8 mouse cellular contexts compared by ENCODE assay signal in genomic region chr16:91073163-91073892, GRCm38 (mm10). TPM values are rescaled to one million over a fixed set of nuclear protein-coding genes. Genes with fewer than 3 reads are reported as not detected.
A peak's percentile ranks its signal among the peaks of the same experiment; 100 is the strongest.
DNase-seq lines count a peak whose midpoint lies in the region; ATAC-seq lines count a peak whose summit lies in the region.

No protein-coding gene starts in this region.

- WGBS in hindbrain, embryonic 11.5 days = 29% methylated on average over 23 of the region's 24 CpGs
- WGBS in lung, embryonic 16.5 days = 28% methylated on average over 24 of the region's 24 CpGs

- H3K4me1 ChIP-seq in hindbrain, embryonic 11.5 days (replicated peaks; ENCODE audit: control insufficient read depth, insufficient read depth, low read length) = 0 out of 2 replicates have a peak, but pooled peaks cover 2% of the 10 kb centered on the region
- H3K4me1 ChIP-seq in lung, embryonic 16.5 days (replicated peaks; ENCODE audit: control insufficient read depth, insufficient read depth, low read length) = no peaks in the 10 kb centered on the region; the same call in 1 of the 2 replicates

- H3K4me2 ChIP-seq in hindbrain, embryonic 11.5 days (replicated peaks; ENCODE audit: low read depth, low read length) = no peak overlapping the region
- peak overlapping the region; percentile 42 for H3K4me2 ChIP-seq in lung, embryonic 16.5 days (ENCODE audit: low read depth, low read length)

- peak; percentile 94 for ATAC-seq in hindbrain, embryonic 11.5 days (ENCODE audit: low FRiP score)
- ATAC-seq in lung, embryonic 16.5 days (ENCODE audit: low read depth) = peak; percentile 98

- no peaks in the 10 kb centered on the region for H3K9me3 ChIP-seq in hindbrain, embryonic 11.5 days (ENCODE audit: control insufficient read depth, low read length)
- peaks cover 3% of the 10 kb centered on the region; the same call in 1 of the 2 replicates for H3K9me3 ChIP-seq in lung, embryonic 16.5 days (ENCODE audit: control insufficient read depth, low read length)

- H3K9ac ChIP-seq in hindbrain, embryonic 11.5 days (ENCODE audit: low read depth, low read length) = no peak overlapping the region
- no peak overlapping the region for H3K9ac ChIP-seq in lung, embryonic 16.5 days (ENCODE audit: low read length)

- H3K4me3 ChIP-seq in hindbrain, embryonic 11.5 days (ENCODE audit: low read depth, low read length) = no peak overlapping the region
- H3K4me3 ChIP-seq in lung, embryonic 16.5 days (ENCODE audit: low read length) = no peak overlapping the region

- no peaks in the 10 kb centered on the region; the same call in 1 of the 2 replicates for H3K27me3 ChIP-seq in hindbrain, embryonic 11.5 days (ENCODE audit: control insufficient read depth, insufficient read depth, low read length)
- H3K27me3 ChIP-seq in lung, embryonic 16.5 days (ENCODE audit: control insufficient read depth, insufficient read depth, low read depth, low read length) = no peaks in the 10 kb centered on the region

- no peaks in the 10 kb centered on the region for H3K36me3 ChIP-seq in hindbrain, embryonic 11.5 days (ENCODE audit: control insufficient read depth, insufficient read depth, low read length)
- no peaks in the 10 kb centered on the region for H3K36me3 ChIP-seq in lung, embryonic 16.5 days (ENCODE audit: control insufficient read depth, insufficient read depth, low read length)

- H3K27ac ChIP-seq in hindbrain, embryonic 11.5 days (ENCODE audit: low read depth, low read length) = no peak overlapping the region
- H3K27ac ChIP-seq in lung, embryonic 16.5 days (ENCODE audit: low read length) = no peak overlapping the region

- peak; percentile 80 for DNase-seq in Muller cell, postnatal 12 days (ENCODE audit: inconsistent ontology term)
- DNase-seq in cerebellum, adult 9-11 months = peak; percentile 92
- DNase-seq in frontal cortex, postnatal 10 days (ENCODE audit: low spot score in 2 of 2) = peak; percentile 73 to 85
- peak; percentile 93 for DNase-seq in hindbrain, embryonic 11.5 days (ENCODE audit: low spot score)
- peak; percentile 92 for DNase-seq in layer of hippocampus, adult 9-11 months
- DNase-seq in ovary, postnatal 10 days (ENCODE audit: low spot score) = peak; percentile 66
- DNase-seq in thymus, postnatal 0 days (ENCODE audit: low spot score) = peak; percentile 85

RNA-seq across cellular contexts. Expression of gene 4932438H23Rik, which starts 21.6 kb away (rescaled TPM):
- 0.17 and 0.25 TPM in 2 replicates for polyA plus RNA-seq in hindbrain, embryonic 11.5 days (2014; fragmentation: Nextera tagmentation; extraction: Ambion mirVana)
- polyA plus RNA-seq in lung, embryonic 16.5 days (2015; fragmentation: Nextera tagmentation; extraction: Ambion mirVana) = 0.13 and 0.19 TPM in 2 replicates
- polyA plus RNA-seq in thymus, postnatal 0 days (2015; fragmentation: Nextera tagmentation; extraction: Ambion mirVana) = 0.14 and 0.31 TPM in 2 replicates

RNA-seq across cellular contexts. Expression of gene Paxbp1, which starts 29.0 kb away (rescaled TPM):
- polyA plus RNA-seq in hindbrain, embryonic 11.5 days (2014; fragmentation: Nextera tagmentation; extraction: Ambion mirVana) = 91.1 and 104 TPM in 2 replicates
- polyA plus RNA-seq in lung, embryonic 16.5 days (2015; fragmentation: Nextera tagmentation; extraction: Ambion mirVana) = 43.1 and 45.8 TPM in 2 replicates
- polyA plus RNA-seq in thymus, postnatal 0 days (2015; fragmentation: Nextera tagmentation; extraction: Ambion mirVana) = 38.9 and 42.5 TPM in 2 replicates
